Mouse (Mus musculus) MN1 (cell line): Measurements from ENCODE around the gene Rtn4rl2.

Experiments
- DNase-seq: peaks from one replicate; pipeline ENCODE4 v3.0.0-alpha.2; 2016; ENCODE audit warnings: low spot score

The Rtn4rl2 gene

DNA sequence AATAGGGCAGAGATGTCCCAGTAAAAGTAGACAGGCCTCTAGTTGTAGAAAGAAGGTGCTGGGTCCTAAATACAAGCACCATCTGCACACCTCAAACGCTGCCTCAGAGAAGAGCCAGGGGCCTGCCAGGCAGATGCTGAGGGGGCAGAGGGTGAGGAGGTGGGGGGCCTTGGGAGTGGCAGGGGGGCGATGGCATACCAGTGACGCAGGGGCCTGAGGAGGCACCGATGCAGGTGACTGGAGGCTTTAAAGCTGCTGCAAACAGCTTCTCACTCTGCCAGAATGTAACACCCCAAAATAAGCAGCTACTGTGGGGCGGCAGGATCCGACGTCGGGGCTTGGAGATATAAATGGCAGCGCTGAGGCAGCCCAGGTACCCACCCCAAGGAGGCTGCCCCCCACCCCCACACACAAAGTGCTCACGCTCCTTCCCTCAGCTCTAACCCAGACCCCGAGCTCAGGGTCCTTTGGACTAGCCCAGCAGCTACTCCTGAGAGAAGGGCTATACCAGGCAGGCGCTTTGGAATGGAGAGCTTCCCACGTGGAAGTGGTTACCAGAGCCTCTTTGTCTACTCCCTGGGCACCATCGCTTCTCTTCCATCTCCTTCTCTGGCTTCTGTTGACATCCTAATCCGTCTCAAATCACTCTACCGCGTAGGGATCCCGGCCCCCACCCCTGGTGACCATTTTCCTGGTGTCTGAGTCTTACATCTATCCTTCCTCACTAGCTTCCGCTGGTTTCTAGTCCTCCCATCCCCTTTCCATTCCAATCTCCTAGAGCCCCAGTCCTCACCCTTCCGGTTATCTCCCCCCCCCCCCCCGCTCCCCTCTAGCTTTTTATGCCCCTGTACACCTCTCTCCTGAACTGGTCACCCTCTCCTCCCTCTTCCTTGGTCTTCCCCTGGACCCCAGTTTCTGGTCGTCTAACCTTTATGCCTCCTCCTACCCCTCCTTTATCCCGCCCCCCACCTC, 1.1 kb downstream of the Rtn4rl2 start:
- no peak for DNase-seq

DNA sequence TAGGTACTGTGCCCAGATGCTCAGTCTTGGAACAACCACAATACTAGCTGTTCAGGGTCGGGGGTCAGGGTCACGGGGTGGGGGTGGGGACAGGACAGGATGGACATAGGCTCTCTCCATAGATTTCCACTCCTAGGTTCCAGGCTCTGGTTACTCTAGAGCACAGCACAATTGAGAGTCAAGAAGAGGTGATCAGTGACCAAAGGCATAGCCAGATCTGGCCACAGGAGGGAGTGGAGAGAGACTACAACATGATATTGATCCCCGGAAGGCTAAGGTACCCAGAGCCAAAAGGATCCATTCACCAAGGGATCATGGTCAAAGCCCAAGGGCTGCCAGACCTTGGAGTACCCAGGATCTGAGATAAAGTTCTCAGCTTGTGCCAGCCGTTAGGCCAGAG, 1.9 kb downstream of the Rtn4rl2 start:
- DNase-seq, result no peak

DNA sequence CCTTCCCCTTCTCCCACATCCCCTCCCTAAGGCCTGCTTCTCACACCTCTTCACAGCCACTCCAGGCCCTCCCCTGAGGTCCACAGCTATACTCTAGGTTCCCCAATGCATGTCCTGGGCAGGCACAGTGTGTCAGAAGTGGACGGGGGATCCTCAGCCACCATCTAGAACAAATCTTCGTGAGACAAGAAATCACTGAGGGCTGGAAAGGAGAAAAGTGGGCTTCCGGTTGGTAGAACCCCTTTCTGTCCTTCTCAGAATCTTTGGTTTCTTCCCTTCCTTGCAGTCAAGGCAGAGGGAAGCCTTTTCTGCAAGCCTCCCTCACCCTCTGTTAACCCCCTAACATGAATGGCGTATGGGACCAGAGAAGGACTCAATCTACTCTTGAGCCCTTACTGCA, 2.6 kb downstream of the Rtn4rl2 start:
- DNase-seq, result no peak

DNA sequence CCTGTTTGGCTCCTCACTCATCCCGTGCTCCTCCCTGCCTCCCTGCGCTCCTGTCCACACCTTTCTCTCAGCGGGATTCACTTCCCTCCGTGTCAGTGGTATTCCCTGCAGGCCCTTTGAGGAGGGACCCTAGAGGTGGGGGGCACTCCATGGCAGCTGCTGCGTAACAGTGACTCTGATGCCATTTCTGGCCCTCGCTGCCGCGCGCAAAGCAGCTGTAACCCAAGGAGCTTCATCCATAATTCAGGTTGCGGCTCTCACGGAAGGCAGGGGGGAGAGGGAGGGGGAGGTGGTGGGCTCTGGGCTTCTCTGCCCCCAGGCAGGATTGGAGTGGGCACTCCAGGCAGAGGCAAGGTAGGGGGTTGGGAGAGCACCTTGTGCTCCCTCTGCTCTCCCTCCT, 3.0 kb downstream of the Rtn4rl2 start:
- no peak for DNase-seq

DNA sequence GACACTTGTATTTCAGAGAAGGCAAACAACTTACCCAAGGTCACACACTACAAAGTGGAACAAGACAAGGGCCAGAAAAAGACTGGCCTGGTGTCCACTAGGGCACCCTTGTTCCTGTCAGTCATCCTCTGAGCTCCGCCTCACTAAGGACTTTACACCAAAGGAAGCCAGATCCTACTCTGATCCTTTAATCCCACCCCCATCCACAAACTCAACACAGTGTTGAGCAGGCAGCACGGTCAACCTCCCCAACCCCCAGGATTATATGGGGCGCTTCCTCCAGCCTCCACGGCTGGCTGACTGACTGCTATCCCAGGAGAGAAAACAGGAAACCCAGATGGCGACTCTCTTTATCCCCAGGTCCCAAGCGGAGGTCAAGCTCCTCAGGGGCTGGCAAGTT, 3.4 kb downstream of the Rtn4rl2 start:
- no peak for DNase-seq

DNA sequence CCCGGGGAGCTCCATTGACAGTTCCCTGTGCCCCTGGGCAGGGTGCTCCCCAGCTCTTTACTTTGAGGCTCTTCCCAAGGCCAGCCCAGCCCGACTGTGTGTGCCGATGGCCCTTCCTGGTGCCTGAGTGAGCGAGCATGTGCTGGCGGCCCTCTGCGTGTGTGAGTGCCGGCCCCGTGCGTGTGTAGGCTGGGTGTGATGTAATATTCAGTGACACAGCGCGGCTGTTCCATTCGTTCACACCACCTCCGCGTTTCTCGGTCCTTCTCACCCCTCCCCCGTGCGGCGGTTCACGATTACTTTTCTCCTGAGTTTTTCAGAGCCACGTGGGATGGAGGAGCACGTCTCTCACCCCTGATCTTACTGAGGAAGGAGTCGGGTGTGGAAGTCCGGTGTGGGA, 3.9 kb downstream of the Rtn4rl2 start:
- no peak for DNase-seq

DNA sequence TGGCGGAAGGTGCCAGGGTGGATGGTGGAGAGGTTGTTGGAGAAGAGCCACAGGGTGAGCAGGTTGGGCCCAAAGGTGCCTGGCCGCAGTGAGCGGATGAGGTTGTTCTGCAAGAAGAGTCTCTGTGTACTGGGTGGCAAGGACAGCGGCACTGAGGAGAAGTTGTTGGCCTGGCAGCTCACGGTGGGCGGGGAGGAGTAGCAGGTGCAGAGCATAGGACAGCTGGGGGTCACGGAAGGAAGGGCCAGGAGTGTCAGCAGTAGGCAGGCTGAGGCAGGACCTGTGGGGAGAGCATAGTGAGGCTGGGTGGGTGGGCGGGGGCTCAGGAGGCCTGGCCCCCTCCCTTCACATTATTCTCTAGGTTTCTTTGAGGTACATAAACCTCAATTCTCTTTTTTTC, 5.9 kb downstream of the Rtn4rl2 start:
- no peak for DNase-seq

DNA sequence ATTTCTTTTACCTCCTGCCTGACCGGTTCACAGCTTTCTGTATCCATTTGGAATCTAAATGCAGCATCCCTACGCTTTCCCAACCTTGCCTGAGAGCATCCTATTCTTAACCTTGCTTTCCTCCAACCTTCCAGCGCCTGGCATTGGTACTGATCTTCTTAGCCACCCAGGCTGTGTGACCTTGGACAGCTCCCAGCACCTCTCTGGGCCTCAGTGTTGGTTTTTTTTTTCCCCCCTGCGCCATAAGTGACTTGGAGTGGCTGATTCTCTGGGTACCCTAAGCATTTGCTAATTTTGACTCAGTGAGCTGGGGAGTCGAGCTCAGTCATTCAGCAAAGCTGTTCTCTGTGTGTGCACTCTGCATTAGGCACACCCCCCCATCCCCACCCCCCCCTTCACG, 10.7 kb downstream of the Rtn4rl2 start:
- DNase-seq, result no peak

DNA sequence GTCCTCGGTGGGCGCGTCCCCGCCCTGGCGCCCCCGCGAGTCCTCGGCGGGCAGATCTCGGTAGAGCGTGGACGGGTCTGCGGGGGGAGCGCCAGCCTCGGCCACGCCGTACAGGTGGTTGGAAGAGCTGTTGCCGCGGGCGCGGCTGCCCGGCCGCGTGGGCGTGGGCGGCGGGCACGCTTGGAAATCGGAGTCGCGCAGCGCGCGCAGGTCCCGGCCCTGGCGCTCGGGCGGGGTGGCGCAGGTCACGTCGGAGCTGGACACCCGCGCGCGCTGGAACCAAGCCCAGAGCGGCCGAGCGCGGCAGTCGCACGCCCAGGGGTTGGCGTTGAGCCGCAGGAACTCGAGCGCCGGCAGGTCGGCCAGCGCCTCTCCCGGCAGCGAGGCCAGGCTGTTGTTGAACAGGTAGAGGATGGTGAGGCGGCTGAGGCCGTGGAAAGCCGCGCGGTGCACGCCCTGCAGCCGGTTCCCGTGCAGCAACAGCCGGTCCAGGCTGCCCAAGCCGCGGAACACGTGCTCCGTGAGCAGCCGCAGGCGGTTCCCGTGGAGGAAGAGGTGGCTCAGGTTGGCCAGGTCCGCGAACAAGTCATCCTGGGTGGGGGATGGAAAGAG, 14.3 kb downstream of the Rtn4rl2 start:
- DNase-seq, result no peak

DNA sequence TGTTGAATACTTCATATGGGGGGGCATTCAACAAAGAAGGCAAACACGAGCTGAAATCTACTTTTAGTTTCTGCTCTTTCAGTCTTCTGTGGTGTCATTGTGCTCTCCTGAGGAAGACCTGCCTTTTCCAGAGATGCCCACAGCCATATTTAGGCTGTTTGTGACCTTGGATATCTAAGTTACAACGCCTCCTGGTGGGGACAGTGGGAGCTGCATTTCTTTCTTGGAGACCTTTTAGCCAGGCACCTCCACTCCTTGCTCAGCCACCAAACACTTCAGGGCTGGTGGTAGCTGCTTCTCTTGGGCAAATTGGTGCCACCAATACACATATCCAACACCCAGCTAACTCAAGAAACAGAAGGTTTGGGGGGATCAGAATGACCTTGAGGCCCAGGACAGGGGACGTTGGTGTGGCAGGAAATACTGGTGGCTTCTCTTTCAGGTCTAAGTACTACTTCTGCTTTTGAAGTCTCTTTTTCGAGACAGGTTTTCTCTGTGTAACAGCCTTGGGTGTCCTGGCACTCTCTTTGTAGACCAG, 15.8 kb downstream of the Rtn4rl2 start:
- no peak for DNase-seq

DNA sequence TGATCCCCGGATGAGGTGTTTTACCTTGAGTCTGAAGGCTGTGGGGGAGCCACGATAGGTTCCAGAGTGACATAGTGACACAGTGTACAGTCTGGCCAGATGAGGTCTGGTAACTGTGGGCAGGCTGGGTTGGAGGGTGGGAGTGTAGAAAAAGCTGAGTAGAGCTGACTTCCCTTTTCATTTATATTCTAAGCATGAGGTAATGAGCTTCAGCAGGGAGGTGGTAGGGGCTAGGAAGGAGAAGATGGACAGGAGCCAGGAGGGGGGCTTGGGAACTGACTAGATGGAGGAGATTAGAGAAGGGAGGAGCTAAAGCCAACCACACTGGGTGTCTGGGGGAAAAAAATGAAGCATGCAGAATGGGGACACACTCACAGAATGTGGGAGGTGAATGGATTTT, 17.5 kb downstream of the Rtn4rl2 start:
- DNase-seq, result no peak

DNA sequence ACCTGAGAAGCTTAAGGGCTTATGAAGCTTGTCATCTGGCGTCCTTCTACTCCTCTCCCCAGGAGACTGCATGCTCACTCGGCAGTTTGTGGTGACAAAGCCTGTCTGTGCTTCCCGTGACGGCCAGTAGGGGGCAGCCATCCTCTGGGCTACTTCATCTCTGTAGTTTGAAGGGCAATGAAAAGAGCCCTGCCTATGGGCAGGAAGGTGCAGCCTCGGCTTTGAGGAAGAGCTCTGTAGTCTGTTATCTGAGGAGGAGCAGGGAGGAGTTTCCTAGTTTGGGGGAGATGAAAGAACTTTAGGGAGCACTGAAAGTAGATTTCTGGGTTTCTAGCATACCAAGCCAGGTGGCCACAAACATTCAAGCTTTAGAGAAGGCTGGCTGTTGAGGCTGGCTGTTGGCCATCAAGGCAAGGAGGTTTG, 18.0 kb downstream of the Rtn4rl2 start:
- DNase-seq, result no peak

DNA sequence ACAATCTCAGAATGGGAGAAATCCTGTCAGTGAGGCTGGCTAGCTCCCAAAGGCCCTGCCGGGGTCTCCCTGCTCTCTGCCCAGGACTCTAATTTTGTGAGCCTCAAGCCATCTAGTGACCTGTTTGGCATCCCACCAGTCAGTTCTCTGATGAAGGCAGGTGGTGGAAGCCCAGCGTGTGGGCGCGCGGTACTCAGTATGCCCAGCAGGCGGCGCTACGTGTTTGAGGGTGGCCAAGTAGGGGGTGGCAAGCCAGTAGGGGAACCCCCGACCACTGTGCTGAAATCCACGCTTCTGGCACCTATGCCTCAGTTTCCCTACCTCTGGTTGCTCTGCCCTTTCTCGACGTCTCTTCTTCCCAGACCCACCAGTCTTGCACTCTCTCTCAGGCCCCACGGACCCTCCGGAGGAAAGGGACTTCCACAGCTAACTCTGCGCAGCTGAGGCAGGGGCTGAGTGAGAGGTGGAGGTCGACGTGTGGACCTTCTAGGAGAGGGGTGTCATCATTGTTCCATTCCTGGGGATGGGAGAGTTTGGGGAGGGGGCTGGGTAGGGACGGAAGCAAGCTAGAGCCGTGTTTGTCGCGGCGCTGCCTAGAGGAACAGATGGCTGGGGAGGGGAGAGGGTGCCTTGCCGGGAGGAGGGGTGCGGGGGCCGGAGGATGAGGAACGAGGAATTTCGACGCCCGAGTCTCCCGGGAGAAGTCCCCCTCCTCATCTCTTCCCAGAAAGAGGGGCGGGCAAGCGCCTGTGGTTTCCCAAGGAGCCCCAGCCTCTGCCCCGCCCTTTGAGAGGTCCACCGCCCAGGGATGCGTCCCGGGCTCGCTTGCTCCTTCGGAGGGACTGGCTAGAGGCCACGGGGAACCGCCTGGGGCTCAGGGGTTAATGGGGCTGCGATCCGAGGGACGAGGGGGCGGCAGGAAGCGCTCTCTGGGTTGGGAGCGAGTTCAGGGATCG, 20.6 kb downstream of the Rtn4rl2 start:
- no peak for DNase-seq

DNA sequence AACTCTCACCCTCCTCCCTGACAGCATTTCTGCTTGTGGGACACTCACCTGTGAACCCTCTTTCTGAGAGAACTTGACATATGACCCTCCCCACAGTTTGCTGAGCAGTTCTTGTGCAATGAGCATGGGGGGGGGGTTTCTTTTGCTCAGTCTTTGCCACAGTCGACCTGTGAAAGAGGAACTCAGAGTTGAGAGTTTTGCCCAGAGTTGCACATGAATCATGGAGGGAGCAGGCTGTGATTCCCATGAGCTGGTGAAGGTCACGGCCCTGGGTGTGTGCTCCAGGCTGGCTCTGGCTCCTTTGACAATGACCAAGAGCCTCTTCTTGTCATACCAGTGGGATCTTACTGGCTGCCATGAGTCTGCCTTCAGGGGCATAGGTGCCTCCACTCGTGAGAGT, 24.3 kb downstream of the Rtn4rl2 start:
- no peak for DNase-seq

DNA sequence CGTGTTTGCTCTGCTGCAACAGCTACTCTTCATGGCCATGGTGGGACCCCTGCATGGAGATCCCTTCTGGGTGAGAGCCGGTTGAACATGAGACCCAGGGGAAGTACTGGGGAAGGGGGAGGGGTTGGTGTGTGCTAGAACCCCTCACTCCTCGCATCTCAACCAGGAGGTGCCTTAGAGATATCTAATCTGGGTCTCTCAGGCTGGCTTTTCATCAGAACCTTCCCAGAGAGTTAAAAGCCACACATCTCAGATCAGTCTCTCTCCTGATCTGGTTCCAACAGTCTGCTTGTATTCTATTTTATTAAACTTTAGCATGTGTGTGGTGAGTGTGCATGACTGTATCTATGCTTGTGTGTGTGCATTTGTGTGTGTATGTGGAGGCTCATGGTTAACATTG, 25.1 kb downstream of the Rtn4rl2 start:
- DNase-seq, result no peak

DNA sequence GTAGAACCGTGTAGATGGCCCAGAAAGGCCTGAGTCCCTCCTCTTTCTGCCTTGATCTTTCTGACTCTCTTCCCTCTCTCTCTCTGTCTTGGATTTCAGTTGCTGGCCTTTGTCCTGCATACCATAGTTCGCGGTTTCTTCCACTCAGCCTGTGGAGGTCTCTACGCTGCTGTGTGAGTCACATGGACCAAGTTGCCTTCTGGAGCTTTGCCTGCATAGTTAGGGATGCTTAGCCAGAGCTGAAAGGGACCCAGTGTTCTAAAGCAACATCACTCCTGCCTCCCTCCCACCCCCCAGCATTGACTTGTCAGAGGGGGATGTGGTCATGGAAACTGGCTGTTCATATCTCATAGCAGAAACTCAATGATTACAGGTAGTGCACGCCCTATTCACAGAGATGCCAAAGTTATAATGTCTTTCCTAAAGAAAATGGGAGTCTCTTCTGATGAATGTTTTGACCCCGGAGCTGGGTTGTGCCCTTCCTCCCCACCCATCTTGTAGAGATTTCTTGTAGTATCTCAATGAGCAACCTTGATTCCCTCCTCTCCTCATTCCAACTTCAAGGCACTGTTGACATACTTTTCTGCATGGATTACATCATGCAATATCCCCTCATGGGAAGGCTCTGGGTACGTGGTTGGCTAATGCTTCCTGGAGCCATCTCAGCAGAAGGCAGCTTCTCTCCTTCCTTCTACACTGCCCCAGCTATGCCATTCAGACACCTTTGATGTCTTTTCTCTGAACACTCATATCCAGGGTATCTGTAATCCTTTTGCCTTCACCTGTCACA, 26.3 kb downstream of the Rtn4rl2 start:
- DNase-seq, result no peak

DNA sequence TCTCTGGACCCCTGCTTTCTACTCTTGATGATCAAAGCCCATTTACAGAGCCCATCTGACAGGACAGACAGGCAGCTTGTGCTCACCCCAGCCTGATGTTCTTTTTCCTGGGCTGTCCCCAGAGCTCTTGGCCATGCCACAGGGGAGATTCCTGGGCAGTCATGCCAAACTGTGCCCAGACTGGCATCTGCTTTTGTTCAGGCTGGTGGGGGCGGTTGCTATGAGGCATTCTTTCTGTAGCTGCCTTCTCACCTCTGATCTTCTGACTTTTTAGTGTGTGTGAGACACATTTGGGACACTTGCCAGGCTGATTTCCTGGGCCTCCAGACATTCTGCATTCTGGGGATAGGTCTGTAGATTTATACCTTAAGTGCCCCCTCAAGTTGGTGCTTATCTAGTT, 28.0 kb downstream of the Rtn4rl2 start:
- DNase-seq, result no peak

DNA sequence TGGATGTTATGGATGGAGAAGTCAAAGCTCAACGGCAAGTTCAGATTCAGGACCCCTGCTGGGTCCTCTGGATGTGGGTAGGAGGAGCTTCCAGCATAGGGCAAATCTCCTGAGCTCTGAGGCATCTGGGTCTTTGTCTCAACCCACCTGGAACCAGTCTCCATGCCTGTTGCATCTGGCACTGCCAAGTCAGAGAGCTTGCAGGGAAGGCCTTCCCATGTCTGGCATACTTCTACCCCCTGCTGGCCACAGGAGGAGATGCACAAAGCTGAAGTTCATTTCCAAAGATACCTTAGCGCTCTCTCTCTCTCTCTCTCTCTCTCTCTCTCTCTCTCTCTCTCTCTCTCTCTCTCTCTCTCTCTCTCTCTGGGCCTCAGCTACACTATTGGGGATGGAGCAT, 30.8 kb downstream of the Rtn4rl2 start:
- peak; percentile 63 for DNase-seq

DNA sequence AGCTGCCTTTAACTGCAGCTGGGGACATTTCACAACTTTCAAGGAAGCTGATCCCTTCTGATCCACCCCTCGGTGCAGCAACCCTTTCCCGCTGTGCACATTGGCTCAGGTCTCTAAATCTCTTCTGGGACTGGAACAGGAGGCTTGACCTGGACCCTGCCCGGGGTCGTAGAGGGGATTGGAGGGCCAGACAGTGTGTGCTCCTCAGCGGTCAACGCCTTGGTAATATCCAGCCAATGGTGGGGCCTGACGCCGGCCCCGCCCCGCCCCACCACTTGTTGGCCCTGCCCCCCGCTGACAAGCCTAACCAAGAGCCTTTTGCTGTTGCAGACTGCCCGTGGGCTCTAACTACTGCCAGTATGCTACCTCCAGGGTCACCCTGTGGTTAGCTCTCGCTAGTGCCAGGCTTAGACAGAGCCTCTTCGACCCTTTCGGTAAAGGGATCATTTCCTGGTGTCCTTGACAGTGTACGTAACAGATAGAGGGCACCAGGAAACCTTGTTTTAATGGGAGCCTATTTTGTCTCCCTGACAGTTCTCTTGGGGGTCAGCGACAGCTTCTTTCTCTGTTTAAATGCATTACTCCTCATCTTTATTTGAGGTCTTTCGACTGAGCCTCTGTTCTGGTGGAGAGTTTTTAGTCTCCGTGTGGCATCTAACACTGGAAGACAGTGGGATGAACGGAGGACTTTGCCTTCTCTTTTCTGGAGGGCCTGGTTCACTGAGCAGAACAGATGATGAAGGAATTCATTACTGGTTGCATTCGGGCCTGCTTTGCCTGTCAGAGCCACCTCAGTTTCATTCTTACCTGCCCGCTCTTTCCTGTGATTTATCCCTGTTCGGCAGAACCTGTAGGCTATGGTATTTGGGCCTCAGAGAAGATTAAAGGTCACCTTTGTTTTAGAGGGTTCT, 35.1 kb downstream of the Rtn4rl2 start:
- DNase-seq, result no peak

DNA sequence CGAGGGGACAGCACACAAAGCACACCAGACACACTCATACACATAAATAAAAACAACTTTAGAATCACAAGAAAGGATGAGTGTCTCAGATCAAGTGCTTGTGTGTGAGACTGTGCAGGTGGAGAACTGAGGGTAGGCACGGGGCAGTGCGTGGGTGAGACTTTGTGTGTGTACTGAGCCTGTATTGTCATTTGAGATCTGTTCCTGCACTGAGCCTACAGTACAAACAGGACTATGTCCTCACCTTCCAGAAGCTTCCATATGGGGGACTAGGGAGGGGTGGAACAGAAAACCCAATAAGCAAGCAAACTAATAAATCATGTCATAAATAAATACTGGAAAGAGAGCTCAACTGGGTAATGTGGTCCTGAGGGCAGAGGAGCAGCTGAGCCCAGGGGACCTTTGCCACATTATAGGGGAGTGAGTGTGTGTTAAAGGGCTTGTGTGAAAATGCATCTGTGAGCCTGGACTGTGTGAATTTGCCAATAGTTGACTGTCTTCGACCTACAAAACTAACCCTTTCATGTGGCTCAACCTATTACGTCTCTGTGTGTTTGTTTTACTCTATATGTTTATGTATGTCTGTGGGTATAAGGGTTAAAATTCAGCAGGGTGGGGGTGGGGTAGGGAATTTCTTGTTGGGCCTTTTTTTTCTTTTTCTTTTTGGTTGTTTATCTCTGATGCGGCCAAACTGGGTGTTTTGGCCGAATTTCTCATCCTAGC, 35.9 kb downstream of the Rtn4rl2 start:
- DNase-seq, result no peak
